Mouse (Mus musculus): ENCODE results near the gene Enox1. TPM values are rescaled to one million over a fixed set of nuclear protein-coding genes. Genes with fewer than 3 reads are reported as not detected.

Gene Enox1
- polyA plus RNA-seq, 1 experiment = 0.30 TPM

DNA sequence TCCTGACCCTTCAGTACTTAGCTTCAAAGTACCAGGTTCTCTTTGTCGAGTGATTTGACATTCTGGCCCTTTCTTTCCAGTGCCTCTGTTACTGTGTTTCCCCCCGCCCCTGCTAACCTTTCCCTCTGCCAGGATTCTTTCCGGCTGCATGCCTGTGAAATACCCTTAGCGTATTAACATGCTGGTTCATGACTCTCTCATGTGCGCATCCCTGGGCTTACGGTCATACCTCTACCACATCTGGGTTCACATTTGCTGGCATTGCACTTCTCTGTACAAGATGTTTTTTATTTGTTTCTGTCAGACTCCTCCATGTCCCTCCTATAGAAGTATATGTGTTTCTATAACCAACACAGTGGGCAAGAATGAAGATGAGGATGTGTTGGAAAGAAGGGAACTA lies 11.6 kb downstream of the Enox1 start:
- TF ChIP-seq CTCF (IDR thresholded peaks at IDR 0.05; ENCODE audit: extremely low read depth, insufficient read length, insufficient replicate concordance, low read depth, low read length) (no peak), POLR2A (IDR thresholded peaks at IDR 0.05; ENCODE audit: low read depth, low read length) (no peak)
- H3K36me3 ChIP-seq (ENCODE audit: control insufficient read depth, insufficient read depth, low read length) = no peaks in the 10 kb centered on the region
- no peaks in the 10 kb centered on the region for H3K27me3 ChIP-seq (ENCODE audit: control insufficient read depth, insufficient read depth, low read length)
- no peak overlapping the region for H3K27ac ChIP-seq (ENCODE audit: insufficient read depth, low read depth, low read length)
- H3K4me1 ChIP-seq (ENCODE audit: control insufficient read depth, insufficient read depth, insufficient read length, low read length) = no peaks in the 10 kb centered on the region
- no peak overlapping the region for H3K4me3 ChIP-seq (ENCODE audit: low read depth, low read length)
- WGBS = 87% methylated on average over 6 of the region's 6 CpGs

DNA sequence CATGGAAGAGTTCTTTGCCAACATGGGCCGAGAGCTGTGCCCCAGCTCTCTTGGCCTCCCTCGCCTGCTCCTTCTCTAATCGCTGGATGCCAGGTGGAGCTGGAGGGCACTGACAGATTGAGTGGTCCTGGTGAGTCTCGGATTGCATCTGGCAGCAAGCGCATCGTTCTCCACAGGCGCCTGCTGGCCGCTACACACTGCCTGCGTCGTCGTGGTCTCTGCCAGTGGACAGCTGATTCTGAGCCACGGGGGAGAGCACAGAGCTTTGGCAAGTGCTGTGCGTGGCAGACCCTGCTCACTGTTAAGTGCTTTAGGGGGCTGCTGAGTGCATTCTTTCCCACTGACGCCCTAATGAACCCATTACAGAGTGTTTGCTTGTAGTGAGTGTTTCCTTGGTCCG lies 17.9 kb downstream of the Enox1 start:
- Histone ChIP-seq H3K4me3 (ENCODE audit: low read depth, low read length) (no peak overlapping the region), H3K27ac (ENCODE audit: insufficient read depth, low read depth, low read length) (no peak overlapping the region), H3K27me3 (ENCODE audit: control insufficient read depth, insufficient read depth, low read length) (no peaks in the 10 kb centered on the region), H3K36me3 (ENCODE audit: control insufficient read depth, insufficient read depth, low read length) (no peaks in the 10 kb centered on the region), H3K4me1 (ENCODE audit: control insufficient read depth, insufficient read depth, insufficient read length, low read length) (no peaks in the 10 kb centered on the region)
- 71% methylated on average over 15 of the region's 15 CpGs for WGBS
- no peak for TF ChIP-seq CTCF (IDR thresholded peaks at IDR 0.05; ENCODE audit: extremely low read depth, insufficient read length, insufficient replicate concordance, low read depth, low read length)
- no peak for TF ChIP-seq POLR2A (IDR thresholded peaks at IDR 0.05; ENCODE audit: low read depth, low read length)

DNA sequence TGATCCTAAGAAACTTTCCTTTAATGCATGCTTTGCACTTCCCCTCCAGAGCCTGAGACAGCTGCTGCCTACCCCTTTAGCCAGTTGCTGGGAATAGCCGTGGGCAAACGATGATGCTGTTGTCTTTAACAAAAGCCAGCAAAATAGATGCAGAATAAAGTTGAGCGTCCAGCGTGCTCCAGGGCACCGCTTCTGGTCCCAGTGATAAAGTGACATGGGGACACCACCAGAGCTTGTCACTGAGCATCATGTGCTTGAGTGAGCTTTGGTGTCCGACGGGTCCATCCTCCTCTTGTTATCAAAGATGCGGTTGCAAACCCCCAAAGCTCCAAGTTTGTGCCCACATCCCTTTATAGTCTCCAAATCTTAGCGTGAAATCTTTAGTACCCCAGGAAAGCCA lies 18.4 kb downstream of the Enox1 start:
- Histone ChIP-seq H3K36me3 (ENCODE audit: control insufficient read depth, insufficient read depth, low read length) (no peaks in the 10 kb centered on the region), H3K4me3 (ENCODE audit: low read depth, low read length) (no peak overlapping the region), H3K27me3 (ENCODE audit: control insufficient read depth, insufficient read depth, low read length) (no peaks in the 10 kb centered on the region), H3K27ac (ENCODE audit: insufficient read depth, low read depth, low read length) (no peak overlapping the region), H3K4me1 (ENCODE audit: control insufficient read depth, insufficient read depth, insufficient read length, low read length) (no peaks in the 10 kb centered on the region)
- no peak for TF ChIP-seq POLR2A (IDR thresholded peaks at IDR 0.05; ENCODE audit: low read depth, low read length)
- TF ChIP-seq CTCF (IDR thresholded peaks at IDR 0.05; ENCODE audit: extremely low read depth, insufficient read length, insufficient replicate concordance, low read depth, low read length) = no peak
- WGBS = 90% methylated on average over 9 of the region's 9 CpGs

DNA sequence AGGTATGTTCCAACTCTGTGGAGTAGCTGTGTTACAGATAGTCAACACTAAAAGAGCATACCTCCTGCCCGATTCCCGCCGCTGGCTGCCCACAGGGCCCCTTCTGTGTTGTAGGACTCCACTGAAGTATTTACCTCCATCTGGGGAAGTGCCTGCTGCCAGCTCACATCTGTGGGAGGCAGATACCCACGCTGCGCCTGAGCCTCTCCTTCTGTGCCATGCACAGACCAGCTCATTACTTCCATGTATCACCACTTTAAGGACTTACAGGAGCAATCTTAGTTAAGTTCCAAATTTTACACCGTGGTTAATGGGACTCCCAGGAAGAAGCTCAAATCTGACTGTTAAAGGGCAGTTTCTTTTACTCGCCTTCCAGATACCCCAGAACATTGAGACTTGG lies 23.7 kb downstream of the Enox1 start:
- 79% methylated on average over 7 of the region's 7 CpGs for WGBS
- H3K4me1 ChIP-seq (ENCODE audit: control insufficient read depth, insufficient read depth, insufficient read length, low read length) = no peaks in the 10 kb centered on the region

DNA sequence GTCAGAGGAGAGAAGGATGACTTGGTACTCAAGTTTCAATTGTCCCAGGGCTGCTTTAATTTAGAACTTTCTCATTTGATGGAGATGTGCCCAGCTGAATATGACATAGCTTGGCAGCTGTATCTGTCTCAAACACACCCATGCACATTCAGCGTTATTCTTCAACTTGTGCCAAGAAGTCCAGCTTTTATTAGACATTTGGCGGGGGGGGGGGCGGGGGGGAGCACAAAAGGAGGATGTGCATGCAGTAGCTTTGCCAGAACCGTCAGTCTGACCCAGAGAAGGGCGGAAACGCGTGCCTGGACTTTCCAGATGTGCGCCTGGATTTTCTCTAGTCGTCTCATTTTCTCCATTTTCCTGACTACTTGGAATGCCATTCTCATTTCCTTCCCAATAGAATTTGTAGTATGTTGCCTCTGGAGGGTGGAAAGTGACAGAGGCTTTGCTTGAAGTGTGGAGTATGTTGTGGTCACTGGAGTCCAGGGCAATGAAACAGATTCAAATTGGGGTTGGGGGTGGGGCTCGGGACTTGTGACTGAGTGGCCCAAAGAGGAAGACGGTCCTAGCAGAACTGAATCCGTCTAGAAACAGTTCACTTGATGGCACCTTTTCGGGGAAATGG lies 24.3 kb downstream of the Enox1 start:
- H3K4me1 ChIP-seq (ENCODE audit: control insufficient read depth, insufficient read depth, insufficient read length, low read length) = no peaks in the 10 kb centered on the region
- TF ChIP-seq CTCF (IDR thresholded peaks at IDR 0.05; ENCODE audit: extremely low read depth, insufficient read length, insufficient replicate concordance, low read depth, low read length) (no peak), POLR2A (IDR thresholded peaks at IDR 0.05; ENCODE audit: low read depth, low read length) (no peak)
- WGBS = 56% methylated on average over 13 of the region's 13 CpGs

More for the DNA sequence above, 23.7 kb downstream of the Enox1 start:
- no peak overlapping the region for H3K27ac ChIP-seq (ENCODE audit: insufficient read depth, low read depth, low read length)
- TF ChIP-seq CTCF (IDR thresholded peaks at IDR 0.05; ENCODE audit: extremely low read depth, insufficient read length, insufficient replicate concordance, low read depth, low read length) (no peak), POLR2A (IDR thresholded peaks at IDR 0.05; ENCODE audit: low read depth, low read length) (no peak)
- no peaks in the 10 kb centered on the region for H3K27me3 ChIP-seq (ENCODE audit: control insufficient read depth, insufficient read depth, low read length)
- H3K36me3 ChIP-seq (ENCODE audit: control insufficient read depth, insufficient read depth, low read length) = no peaks in the 10 kb centered on the region
- H3K4me3 ChIP-seq (ENCODE audit: low read depth, low read length) = no peak overlapping the region

DNA sequence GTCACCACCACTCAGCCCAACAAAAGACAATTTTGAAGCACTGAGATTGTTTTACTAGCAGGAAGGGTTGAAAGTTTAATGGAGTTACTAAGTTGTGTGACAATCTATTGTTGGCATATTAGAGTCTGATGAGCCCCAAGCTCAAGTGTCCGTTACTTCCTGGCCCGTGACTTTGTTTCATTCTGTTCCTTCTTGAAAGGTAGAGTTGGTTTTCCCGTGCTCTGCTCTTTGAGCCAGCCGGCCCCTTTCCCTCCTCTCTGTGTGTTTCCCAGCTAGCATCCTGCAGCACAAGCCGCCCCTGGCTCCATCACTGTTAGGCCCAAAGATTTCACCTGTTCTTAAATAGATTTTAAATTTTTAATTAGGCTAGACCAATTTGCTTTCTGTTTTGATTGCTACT lies 26.9 kb downstream of the Enox1 start:
- TF ChIP-seq CTCF (IDR thresholded peaks at IDR 0.05; ENCODE audit: extremely low read depth, insufficient read length, insufficient replicate concordance, low read depth, low read length) (no peak), POLR2A (IDR thresholded peaks at IDR 0.05; ENCODE audit: low read depth, low read length) (no peak)
- WGBS = 84% methylated on average over 5 of the region's 5 CpGs
- Histone ChIP-seq H3K27me3 (ENCODE audit: control insufficient read depth, insufficient read depth, low read length) (no peaks in the 10 kb centered on the region), H3K36me3 (ENCODE audit: control insufficient read depth, insufficient read depth, low read length) (no peaks in the 10 kb centered on the region), H3K4me3 (ENCODE audit: low read depth, low read length) (no peak overlapping the region), H3K4me1 (ENCODE audit: control insufficient read depth, insufficient read depth, insufficient read length, low read length) (no peaks in the 10 kb centered on the region), H3K27ac (ENCODE audit: insufficient read depth, low read depth, low read length) (no peak overlapping the region)

More for the DNA sequence above, 24.3 kb downstream of the Enox1 start:
- Histone ChIP-seq H3K4me3 (ENCODE audit: low read depth, low read length) (no peak overlapping the region), H3K27me3 (ENCODE audit: control insufficient read depth, insufficient read depth, low read length) (no peaks in the 10 kb centered on the region), H3K36me3 (ENCODE audit: control insufficient read depth, insufficient read depth, low read length) (no peaks in the 10 kb centered on the region), H3K27ac (ENCODE audit: insufficient read depth, low read depth, low read length) (no peak overlapping the region)

DNA sequence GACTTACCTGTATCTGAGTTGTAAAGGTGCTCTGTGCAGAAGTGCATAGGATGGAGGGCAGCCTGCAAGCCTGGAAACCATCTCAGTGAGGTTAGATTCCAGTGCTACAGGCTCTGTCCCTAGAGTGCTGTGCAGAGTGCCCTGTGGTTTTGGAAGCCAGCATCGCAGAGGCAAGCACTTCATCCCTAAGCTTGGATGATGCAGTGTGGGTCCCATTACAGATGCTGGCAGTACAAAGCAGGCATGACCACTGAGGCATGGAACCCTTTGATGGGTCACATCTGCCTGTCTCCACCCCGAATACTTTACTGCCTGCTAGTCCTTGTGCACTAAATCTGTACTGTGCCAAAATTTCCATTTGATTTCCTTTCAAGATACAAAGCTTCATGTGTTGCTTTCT lies 33.6 kb downstream of the Enox1 start:
- H3K27me3 ChIP-seq (ENCODE audit: control insufficient read depth, insufficient read depth, low read length) = no peaks in the 10 kb centered on the region

More for the DNA sequence above, 33.6 kb downstream of the Enox1 start:
- Histone ChIP-seq H3K4me3 (ENCODE audit: low read depth, low read length) (no peak overlapping the region), H3K36me3 (ENCODE audit: control insufficient read depth, insufficient read depth, low read length) (no peaks in the 10 kb centered on the region), H3K27ac (ENCODE audit: insufficient read depth, low read depth, low read length) (no peak overlapping the region), H3K4me1 (ENCODE audit: control insufficient read depth, insufficient read depth, insufficient read length, low read length) (no peaks in the 10 kb centered on the region)
- TF ChIP-seq CTCF (IDR thresholded peaks at IDR 0.05; ENCODE audit: extremely low read depth, insufficient read length, insufficient replicate concordance, low read depth, low read length) (no peak), POLR2A (IDR thresholded peaks at IDR 0.05; ENCODE audit: low read depth, low read length) (no peak)
- WGBS = 74% methylated on average over 2 of the region's 2 CpGs
